Mouse (Mus musculus) macrophage (primary cell): ENCODE data around the gene Slc45a1. TPM values are rescaled to one million over a fixed set of nuclear protein-coding genes. Genes with fewer than 3 reads are reported as not detected.
A peak's percentile ranks its signal among the peaks of the same experiment; 100 is the strongest.
"Not testable (repeated sequence)": the region's sequence is repeated elsewhere in the genome, so short reads cannot be mapped to it uniquely, and the experiment has no call there.

ENCODE experiments used
- H3K27ac ChIP-seq: fragments of 350-480 bp; formaldehyde crosslinking; 2 replicates; pipeline ENCODE4 v1.9.0; 2021
- H3K36me3 ChIP-seq: fragments of 350-480 bp; formaldehyde crosslinking; 2 replicates; pipeline ENCODE4 v1.9.0; 2021; ENCODE audit errors: inconsistent target
- H3K4me3 ChIP-seq: fragments of 350-480 bp; formaldehyde crosslinking; 2 replicates; pipeline ENCODE4 v1.9.0; 2021; ENCODE audit errors: inconsistent target
- H3K79me2 ChIP-seq: fragments of 350-480 bp; formaldehyde crosslinking; 2 replicates; pipeline ENCODE4 v1.9.0; 2021; ENCODE audit errors: inconsistent target
- WGBS: methylation state at CpG from one replicate; pipeline ENCODE4 v1.1.7; 2026; ENCODE audit warnings: inconsistent platforms; ENCODE audit not compliant: missing documents; 5-methylcytosine and 5-hydroxymethylcytosine counted together
- polyA plus RNA-seq: library from polyadenylated mRNA; stranded (reverse); fragments of 250-400 nt; gene quantifications from 3 replicates; pipeline ENCODE4 v1.2.4, GENCODE M21; 2018; ENCODE audit warnings: inconsistent platforms

The Slc45a1 gene
- polyA plus RNA-seq, 1 experiment from 2014 or later: not detected

- WGBS: no CpG with 5 or more reads among the region's 1 CpGs
- H3K36me3 ChIP-seq: peaks cover 5% of the 10 kb centered on the region; the same call in 1 of the 2 replicates
- no peak overlapping the region for H3K27ac ChIP-seq
- no peak overlapping the region for H3K4me3 ChIP-seq
- peaks cover 100% of the 10 kb centered on the region for H3K79me2 ChIP-seq
Observed at GRCm38 (mm10) chr4:150603366-150604061, 48.5 kb downstream of the Slc45a1 start.

GRCm38 (mm10) chr4:150601489-150601888 lies 50.5 kb downstream of the Slc45a1 start:
- peaks cover 5% of the 10 kb centered on the region; the same call in 1 of the 2 replicates for H3K36me3 ChIP-seq
- H3K4me3 ChIP-seq: no peak overlapping the region
- WGBS: 98% methylated on average over 10 of the region's 10 CpGs

GRCm38 (mm10) chr4:150600503-150600902 lies 51.5 kb downstream of the Slc45a1 start:
- H3K79me2 ChIP-seq: peaks cover 100% of the 10 kb centered on the region
- WGBS: 96% methylated on average over 2 of the region's 2 CpGs
- not testable (repeated sequence) for H3K4me3 ChIP-seq, H3K36me3 ChIP-seq, H3K27ac ChIP-seq

More at GRCm38 (mm10) chr4:150601489-150601888, 50.5 kb downstream of the Slc45a1 start:
- H3K79me2 ChIP-seq: peaks cover 100% of the 10 kb centered on the region
- H3K27ac ChIP-seq: no peak overlapping the region

- H3K36me3 ChIP-seq: peaks cover 5% of the 10 kb centered on the region; the same call in 1 of the 2 replicates
- no peak overlapping the region for H3K4me3 ChIP-seq
- WGBS: 72% methylated on average over 3 of the region's 3 CpGs
- no peak overlapping the region for H3K27ac ChIP-seq
- peaks cover 100% of the 10 kb centered on the region for H3K79me2 ChIP-seq
Observed at GRCm38 (mm10) chr4:150599119-150599992, 52.6 kb downstream of the Slc45a1 start.

- H3K36me3 ChIP-seq: peaks cover 5% of the 10 kb centered on the region; the same call in 1 of the 2 replicates
- no peak overlapping the region for H3K27ac ChIP-seq
- 93% methylated on average over 1 of the region's 1 CpGs for WGBS
- peaks cover 100% of the 10 kb centered on the region for H3K79me2 ChIP-seq
- H3K4me3 ChIP-seq: no peak overlapping the region
Observed at GRCm38 (mm10) chr4:150598686-150599085, 53.3 kb downstream of the Slc45a1 start.

- Histone ChIP-seq H3K4me3 (no peak overlapping the region), H3K27ac (no peak overlapping the region), H3K36me3 (peaks cover 11% of the 10 kb centered on the region; the same call in 1 of the 2 replicates), H3K79me2 (peaks cover 100% of the 10 kb centered on the region)
- 93% methylated on average over 5 of the region's 5 CpGs for WGBS
Observed at GRCm38 (mm10) chr4:150595991-150596390, 56.0 kb downstream of the Slc45a1 start.

- no peak overlapping the region for H3K4me3 ChIP-seq
- H3K79me2 ChIP-seq: peaks cover 100% of the 10 kb centered on the region
- 80% methylated on average over 3 of the region's 3 CpGs for WGBS
- H3K27ac ChIP-seq: no peak overlapping the region
- peaks cover 11% of the 10 kb centered on the region; the same call in 1 of the 2 replicates for H3K36me3 ChIP-seq
Observed at GRCm38 (mm10) chr4:150595071-150595470, 56.9 kb downstream of the Slc45a1 start.

- 63% methylated on average over 4 of the region's 4 CpGs for WGBS
- Histone ChIP-seq H3K36me3 (peaks cover 5% of the 10 kb centered on the region; the same call in 1 of the 2 replicates), H3K27ac (peak overlapping the region; percentile 58), H3K4me3 (no peak overlapping the region), H3K79me2 (peaks cover 100% of the 10 kb centered on the region)
Observed at GRCm38 (mm10) chr4:150594298-150594829, 57.6 kb downstream of the Slc45a1 start.

- Histone ChIP-seq H3K4me3 (no peak overlapping the region), H3K79me2 (peaks cover 100% of the 10 kb centered on the region), H3K27ac (peak overlapping the region; percentile 58), H3K36me3 (peaks cover 5% of the 10 kb centered on the region; the same call in 1 of the 2 replicates)
- WGBS: 61% methylated on average over 4 of the region's 4 CpGs
Observed at GRCm38 (mm10) chr4:150593473-150594217, 58.3 kb downstream of the Slc45a1 start.

GRCm38 (mm10) chr4:150592087-150592486 lies 59.9 kb downstream of the Slc45a1 start:
- no peak overlapping the region for H3K4me3 ChIP-seq
- no peak overlapping the region for H3K27ac ChIP-seq
- H3K79me2 ChIP-seq: peaks cover 100% of the 10 kb centered on the region
- H3K36me3 ChIP-seq: peaks cover 5% of the 10 kb centered on the region; the same call in 1 of the 2 replicates
- WGBS: 98% methylated on average over 4 of the region's 6 CpGs

- Histone ChIP-seq H3K79me2 (peaks cover 100% of the 10 kb centered on the region), H3K4me3 (no peak overlapping the region), H3K27ac (no peak overlapping the region), H3K36me3 (peaks cover 5% of the 10 kb centered on the region; the same call in 1 of the 2 replicates)
- 100% methylated on average over 4 of the region's 4 CpGs for WGBS
Observed at GRCm38 (mm10) chr4:150591602-150592001, 60.4 kb downstream of the Slc45a1 start.

- peaks cover 5% of the 10 kb centered on the region; the same call in 1 of the 2 replicates for H3K36me3 ChIP-seq
- 91% methylated on average over 3 of the region's 3 CpGs for WGBS
- H3K79me2 ChIP-seq: peaks cover 100% of the 10 kb centered on the region
- H3K4me3 ChIP-seq: no peak overlapping the region
- no peak overlapping the region for H3K27ac ChIP-seq
Observed at GRCm38 (mm10) chr4:150590621-150591282, 61.2 kb downstream of the Slc45a1 start.

- WGBS: 82% methylated on average over 2 of the region's 2 CpGs
- Histone ChIP-seq H3K36me3 (peaks cover 5% of the 10 kb centered on the region; the same call in 1 of the 2 replicates), H3K27ac (no peak overlapping the region), H3K79me2 (peaks cover 100% of the 10 kb centered on the region), H3K4me3 (no peak overlapping the region)
Observed at GRCm38 (mm10) chr4:150588300-150588621, 63.7 kb downstream of the Slc45a1 start.
